Mouse (Mus musculus): ENCODE data around the gene Trpc3.
"Not testable (repeated sequence)": the region's sequence is repeated elsewhere in the genome, so short reads cannot be mapped to it uniquely, and the experiment has no call there.

The Trpc3 gene

GRCm38 (mm10) chr3:36689392-36690291 is at the start of gene Trpc3:
Gene Trpc3 (minus strand): TSS chr3:36690167.
- peak; percentile 46 for DNase-seq (ENCODE audit: low read depth, low spot score)

- peak; percentile 55 for DNase-seq (ENCODE audit: low read depth, low spot score)
Observed at GRCm38 (mm10) chr3:36738071-36738470, 48.1 kb upstream of the Trpc3 start.

- peak; percentile 77 for DNase-seq (ENCODE audit: low read depth, low spot score)
Observed at GRCm38 (mm10) chr3:36733075-36733474, 43.1 kb upstream of the Trpc3 start.

GRCm38 (mm10) chr3:36726545-36726944 is 36.6 kb upstream of the Trpc3 start:
- no peak for DNase-seq (ENCODE audit: low read depth, low spot score)

GRCm38 (mm10) chr3:36721850-36722249 is 31.9 kb upstream of the Trpc3 start:
- DNase-seq (ENCODE audit: low read depth, low spot score): no peak

- no peak for DNase-seq (ENCODE audit: low read depth, low spot score)
Observed at GRCm38 (mm10) chr3:36709521-36709920, 19.6 kb upstream of the Trpc3 start.

GRCm38 (mm10) chr3:36690292-36690650 is 304 bp upstream of the Trpc3 start:
- no peak for DNase-seq (ENCODE audit: low read depth, low spot score)

GRCm38 (mm10) chr3:36688874-36689273 is 1.1 kb downstream of the Trpc3 start:
- peak; percentile 12 for DNase-seq (ENCODE audit: low read depth, low spot score)

- DNase-seq (ENCODE audit: low read depth, low spot score): no peak
Observed at GRCm38 (mm10) chr3:36675822-36676221, 14.1 kb downstream of the Trpc3 start.

GRCm38 (mm10) chr3:36667814-36668213 is 22.2 kb downstream of the Trpc3 start:
- no peak for DNase-seq (ENCODE audit: low read depth, low spot score)

GRCm38 (mm10) chr3:36645245-36645559 is 44.8 kb downstream of the Trpc3 start:
- not testable (repeated sequence) for DNase-seq (ENCODE audit: low read depth, low spot score)

GRCm38 (mm10) chr3:36644554-36645244 is 45.3 kb downstream of the Trpc3 start:
- no peak for DNase-seq (ENCODE audit: low read depth, low spot score)

- DNase-seq (ENCODE audit: low read depth, low spot score): no peak
Observed at GRCm38 (mm10) chr3:36643354-36643753, 46.6 kb downstream of the Trpc3 start.

GRCm38 (mm10) chr3:36642736-36643135 is 47.2 kb downstream of the Trpc3 start:
- DNase-seq (ENCODE audit: low read depth, low spot score): peak; percentile 59

- DNase-seq (ENCODE audit: low read depth, low spot score): no peak
Observed at GRCm38 (mm10) chr3:36640787-36641186, 49.2 kb downstream of the Trpc3 start.

GRCm38 (mm10) chr3:36635449-36635848 is 54.5 kb downstream of the Trpc3 start:
- DNase-seq (ENCODE audit: low read depth, low spot score): no peak

GRCm38 (mm10) chr3:36626803-36627202 is 63.2 kb downstream of the Trpc3 start:
- DNase-seq (ENCODE audit: low read depth, low spot score): no peak

- DNase-seq (ENCODE audit: low read depth, low spot score): no peak
Observed at GRCm38 (mm10) chr3:36618181-36618580, 71.8 kb downstream of the Trpc3 start.

- DNase-seq (ENCODE audit: low read depth, low spot score): no peak
Observed at GRCm38 (mm10) chr3:36613908-36614255, 76.1 kb downstream of the Trpc3 start.

- DNase-seq (ENCODE audit: low read depth, low spot score): peak; percentile 95
Observed at GRCm38 (mm10) chr3:36613202-36613907, 76.6 kb downstream of the Trpc3 start, which contains the start of gene Bbs7. Gene Bbs7 (minus strand): TSS chr3:36613477.

GRCm38 (mm10) chr3:36612687-36613086 is 77.3 kb downstream of the Trpc3 start:
- DNase-seq (ENCODE audit: low read depth, low spot score): peak; percentile 5
